Mouse (Mus musculus): ENCODE results near the gene Ctbs.

- TF ChIP-seq POLR2A (IDR thresholded peaks at IDR 0.05; ENCODE audit: borderline replicate concordance, extremely low read depth, insufficient read depth, insufficient read length, poor library complexity, severe bottlenecking) (no peak), CTCF (IDR thresholded peaks at IDR 0.05; ENCODE audit: borderline replicate concordance, extremely low read depth, insufficient read depth, insufficient read length) (no peak)
Observed at GRCm38 (mm10) chr3:146494941-146495340, 45.3 kb downstream of the Ctbs start.
